Mouse (Mus musculus) common myeloid progenitor, adult 5-6 weeks (primary cell): ENCODE measurements around the gene Kcne1l. TPM values are rescaled to one million over a fixed set of nuclear protein-coding genes. Genes with fewer than 3 reads are reported as not detected.
A peak's percentile ranks its signal among the peaks of the same experiment; 100 is the strongest.

Experiments used
- ATAC-seq: replicated peaks from 2 replicates; pipeline ENCODE4 v1.8.0; 2016; ENCODE audit warnings: low read depth, mild to moderate bottlenecking, moderate TSS enrichment, inconsistent platforms; ENCODE audit not compliant: poor library complexity, severe bottlenecking
- total RNA-seq: library from RNA; stranded (forward); fragments of 200-1000, 187-1606 nt; gene quantifications from 2 replicates; pipeline ENCODE4 v1.2.3, GENCODE M21; 2017

The Kcne1l gene
- total RNA-seq = not detected in 2 replicates

DNA sequence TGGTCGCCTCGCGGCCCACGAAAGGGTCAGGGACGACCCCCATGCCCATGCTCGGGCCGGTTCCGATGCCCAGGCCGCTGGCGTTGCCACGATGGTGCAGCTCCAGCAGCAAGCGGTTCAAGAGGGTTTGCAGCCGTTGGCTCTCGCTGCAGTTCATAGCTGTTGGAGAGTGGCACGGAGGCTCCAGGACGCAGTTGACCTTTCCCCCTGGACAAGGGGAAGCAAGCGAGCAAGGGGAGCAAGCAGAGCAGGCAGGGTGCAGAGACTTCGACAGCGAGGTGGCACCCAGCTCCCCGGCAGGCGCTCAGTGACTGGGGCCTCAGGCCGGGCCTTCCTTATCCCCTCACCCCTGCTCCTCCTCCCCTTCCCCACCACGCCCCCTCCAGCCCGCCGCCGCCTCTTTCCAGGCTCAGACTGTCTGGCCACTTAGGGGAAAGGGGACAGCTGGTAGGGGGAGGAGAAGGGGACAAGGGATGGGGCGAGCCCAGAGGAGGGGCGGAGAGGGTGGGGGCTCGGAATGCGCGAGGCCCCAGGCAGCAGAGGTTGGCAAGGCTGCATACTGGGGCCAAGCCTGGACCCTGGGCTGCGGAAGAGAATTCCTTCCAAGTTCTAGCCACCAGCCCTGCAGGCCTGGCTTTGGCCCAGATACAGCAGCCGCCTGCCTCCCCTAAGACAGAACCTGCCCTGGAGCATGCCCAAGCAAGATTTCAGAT is at the start of gene Kcne1l:
TSS of gene Kcne1l (minus strand) at position 426 of the 713 bp plus-strand sequence.
- no peak for ATAC-seq

DNA sequence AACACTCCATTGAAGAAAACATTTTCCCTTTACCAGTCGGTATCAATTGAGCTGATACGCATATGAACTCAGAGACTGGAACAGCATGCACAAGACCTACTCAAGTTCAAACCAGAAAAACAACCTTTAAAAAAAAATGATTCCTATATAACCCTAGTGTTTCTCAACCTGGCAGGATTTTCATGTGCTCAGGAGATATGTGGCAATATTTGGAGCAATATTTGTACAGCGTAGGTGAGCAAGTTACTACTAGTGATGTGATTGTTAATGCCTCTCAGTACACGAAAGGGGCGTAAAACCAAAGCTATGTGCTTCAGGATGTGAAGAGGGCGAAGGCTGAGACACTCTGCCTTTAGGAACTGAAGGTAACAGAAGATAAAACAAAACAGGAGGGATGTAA is 30.1 kb upstream of the Kcne1l start:
- ATAC-seq = no peak

DNA sequence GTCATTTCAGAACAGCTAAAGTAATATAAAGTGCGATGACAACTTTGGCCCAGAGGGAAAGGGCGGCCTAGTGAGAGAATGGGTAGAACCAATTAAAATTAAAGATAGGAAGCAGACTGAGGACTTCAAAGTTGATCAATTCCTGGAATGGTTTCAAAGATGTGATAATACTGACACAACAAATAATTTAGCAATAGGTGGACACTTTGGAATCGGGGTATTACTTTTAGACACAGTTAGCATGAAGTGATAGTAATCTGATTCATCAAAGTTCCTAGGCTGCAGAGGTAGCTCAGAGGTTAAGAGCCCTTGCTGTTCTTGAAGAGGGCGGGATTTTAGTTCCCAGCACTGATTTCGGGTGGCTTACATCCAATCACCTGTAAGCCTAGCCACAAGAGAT is 29.4 kb upstream of the Kcne1l start:
- no peak for ATAC-seq

DNA sequence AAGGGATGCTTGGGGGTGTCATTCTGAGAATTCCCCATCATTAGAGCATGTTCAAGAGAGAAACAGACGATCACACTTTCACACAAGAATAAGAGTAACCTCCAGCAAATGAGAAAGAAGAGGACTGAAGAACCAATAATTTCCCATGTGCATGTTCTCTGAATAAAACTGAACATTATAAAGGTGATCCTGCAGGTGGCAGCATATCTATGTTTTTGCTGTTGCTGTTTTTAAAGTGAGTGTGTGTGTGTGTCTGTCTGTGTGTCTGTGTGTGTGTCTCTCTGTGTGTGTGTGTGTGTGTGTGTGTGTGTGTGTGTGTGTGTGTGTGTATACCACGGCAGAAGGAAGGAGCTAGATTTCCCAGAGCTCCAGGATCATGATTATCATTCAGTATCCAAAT is 19.7 kb upstream of the Kcne1l start:
- ATAC-seq = no peak

DNA sequence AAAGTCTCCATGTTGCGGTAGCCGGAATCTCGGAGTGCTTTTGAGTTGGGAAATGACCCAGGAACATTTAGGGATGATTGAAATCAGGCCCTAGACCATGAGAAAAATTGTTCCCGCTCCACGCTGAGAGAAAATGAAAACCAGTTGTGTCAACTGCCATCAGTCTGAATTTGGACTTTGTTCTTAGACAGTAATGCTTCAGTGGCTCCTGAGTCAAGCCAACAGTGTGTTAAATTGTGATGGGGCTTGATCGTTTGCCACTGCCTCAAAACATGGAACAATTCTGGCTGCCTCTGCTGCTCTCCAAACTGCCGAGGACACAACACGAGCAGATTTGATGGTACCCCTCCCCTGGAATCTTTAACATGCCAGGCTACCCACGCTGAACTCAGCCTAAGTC is 10.0 kb upstream of the Kcne1l start:
- ATAC-seq = no peak

DNA sequence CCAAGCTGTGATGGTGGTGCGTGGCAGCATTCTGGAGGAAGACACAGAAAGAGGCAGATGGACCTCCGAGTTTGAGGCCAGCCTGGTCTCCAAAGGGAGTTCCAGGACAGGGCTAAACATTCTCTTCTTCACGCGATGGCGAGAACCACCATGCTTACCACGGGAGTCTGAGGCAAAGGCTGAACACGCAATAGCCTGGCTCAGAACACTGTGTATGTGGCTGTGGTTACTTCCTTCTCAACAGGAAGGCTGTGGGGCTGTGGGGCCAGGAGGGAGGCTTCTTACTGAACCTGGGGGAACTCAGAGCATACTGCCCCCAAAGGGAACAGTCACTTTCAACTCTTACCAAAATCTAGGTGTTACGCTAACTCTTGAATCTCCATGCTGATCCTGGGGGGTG is 9.2 kb upstream of the Kcne1l start:
- ATAC-seq = peak; percentile 86

DNA sequence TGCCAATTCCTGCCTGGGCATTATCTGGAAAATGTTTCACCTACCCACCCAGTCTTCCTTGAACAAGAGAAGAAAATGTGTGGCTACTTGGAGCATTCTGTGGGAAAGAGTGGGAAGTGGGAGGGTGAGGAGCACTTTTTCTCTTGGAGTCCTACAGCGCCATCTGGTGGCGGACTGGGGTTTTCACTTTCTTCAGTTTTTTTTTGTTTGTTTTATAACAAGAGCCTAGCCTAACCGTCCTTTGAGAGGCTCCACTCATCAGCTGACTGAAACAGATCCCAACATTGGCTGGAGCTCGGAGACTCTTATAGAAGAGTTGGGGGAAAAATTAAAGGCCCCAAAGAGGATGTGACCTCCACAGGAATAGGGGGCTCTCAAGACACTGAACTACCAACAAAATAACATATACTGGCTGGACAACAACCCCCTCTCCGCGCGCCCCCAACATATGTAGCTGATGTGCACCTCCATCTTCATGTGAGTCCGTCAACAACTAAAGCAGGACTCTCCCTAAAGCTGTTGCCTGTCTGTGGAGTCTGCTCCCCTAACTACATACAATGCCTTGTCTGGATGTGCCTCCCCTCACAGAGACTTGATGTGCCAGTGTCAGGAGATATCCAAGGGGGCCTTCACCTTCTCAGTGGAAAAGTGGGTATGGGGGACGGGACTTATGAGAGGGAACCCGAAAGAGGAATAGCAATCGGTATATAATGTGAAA is 8.4 kb upstream of the Kcne1l start:
- peak; percentile 66 for ATAC-seq

DNA sequence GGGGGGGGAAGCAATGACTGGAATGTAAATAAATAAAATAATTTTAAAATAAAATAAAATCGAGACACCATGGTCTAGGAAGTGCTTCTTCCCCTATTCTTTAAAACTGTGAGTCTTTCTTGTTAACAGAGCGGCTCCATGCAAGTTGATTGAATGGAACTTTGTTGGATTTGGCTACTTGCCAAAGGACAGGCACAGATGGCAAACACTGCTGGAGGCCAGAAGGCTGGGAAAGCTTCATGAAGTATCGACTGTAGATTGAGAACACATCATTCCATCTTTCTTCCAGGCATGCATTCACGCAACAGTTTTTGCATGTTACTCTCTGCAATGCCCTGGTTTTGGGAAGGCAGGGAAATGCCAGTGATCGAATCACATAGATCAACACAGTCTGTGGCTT is 4.3 kb upstream of the Kcne1l start:
- ATAC-seq = no peak

DNA sequence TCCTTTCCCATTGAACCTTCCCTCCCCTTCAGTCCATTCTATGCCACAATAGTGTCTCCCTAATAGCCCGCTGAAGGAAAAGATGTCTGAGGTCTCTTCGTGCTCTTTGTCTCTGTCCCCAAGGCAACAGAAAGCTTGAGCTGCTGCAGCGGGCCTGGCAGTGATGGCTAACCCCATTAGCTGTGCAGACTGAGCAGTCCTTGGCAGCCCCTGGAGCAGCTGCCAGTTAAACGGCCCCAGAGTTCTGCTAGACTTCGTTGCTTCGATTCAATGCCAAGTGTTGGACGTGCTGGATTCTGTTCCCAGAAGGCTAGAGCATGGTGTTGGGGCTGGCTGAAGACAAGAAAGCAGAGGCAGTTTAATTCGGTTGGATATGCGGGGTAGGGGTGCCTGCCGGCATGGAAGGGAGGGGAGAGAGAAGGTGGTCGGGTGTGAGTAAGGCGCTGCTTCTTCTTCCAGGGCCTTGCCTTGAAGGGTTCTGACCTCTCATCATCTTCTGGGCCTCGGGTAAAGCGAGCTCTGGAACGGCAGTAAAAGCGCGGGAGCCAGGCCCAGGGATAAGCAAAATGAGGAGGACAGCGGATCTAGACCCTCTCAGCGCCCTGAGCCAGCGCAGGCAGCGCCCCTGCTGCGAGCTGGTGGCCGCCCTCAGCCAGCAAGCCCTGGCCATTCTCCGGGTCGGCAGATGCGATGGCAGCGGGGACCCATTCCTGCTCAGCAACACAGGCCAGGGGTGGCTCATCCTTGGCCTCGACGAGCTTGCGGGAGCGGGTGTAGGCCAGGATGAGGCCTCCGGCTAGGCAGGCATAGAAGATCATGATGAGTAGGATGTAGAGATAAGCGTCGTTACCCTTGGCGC is 855 bp downstream of the Kcne1l start:
- ATAC-seq = no peak

DNA sequence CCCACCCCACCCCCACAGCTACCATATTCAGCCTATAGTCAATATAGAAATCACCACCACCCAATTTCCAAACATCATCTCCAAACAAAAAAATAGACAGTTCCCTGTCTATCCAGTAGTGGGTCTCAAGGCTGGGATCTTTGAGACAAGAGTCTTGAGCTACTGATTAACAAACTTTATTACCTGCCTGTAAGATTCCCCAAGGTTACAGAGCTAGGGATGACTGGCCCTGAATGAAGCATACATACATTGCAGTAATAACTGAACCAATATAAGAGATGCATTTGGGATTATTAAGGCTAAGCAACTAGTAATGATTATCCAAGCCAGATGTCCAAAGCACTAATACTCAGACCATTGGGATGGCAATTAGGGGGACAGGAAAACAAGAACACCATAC is 1.5 kb downstream of the Kcne1l start:
- no peak for ATAC-seq

DNA sequence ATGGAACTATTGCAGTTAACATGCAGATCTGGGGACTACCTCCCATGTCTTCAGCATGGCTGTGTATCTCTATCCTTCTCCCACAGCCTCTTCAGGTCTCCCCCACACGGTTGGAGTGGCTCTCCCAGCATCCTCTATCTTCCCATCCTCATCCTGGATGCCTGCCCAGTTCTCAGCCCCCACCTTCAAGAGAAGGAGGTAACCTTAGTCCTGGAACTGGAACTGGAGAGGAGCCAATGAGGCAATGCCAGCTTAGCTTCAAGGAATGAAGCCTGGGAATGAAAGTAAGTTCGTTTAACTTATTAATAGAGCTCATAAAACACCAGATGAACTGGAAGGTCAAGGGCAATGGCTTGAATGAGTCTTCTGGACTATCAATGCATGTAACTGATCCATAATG is 2.6 kb downstream of the Kcne1l start:
- ATAC-seq = no peak

DNA sequence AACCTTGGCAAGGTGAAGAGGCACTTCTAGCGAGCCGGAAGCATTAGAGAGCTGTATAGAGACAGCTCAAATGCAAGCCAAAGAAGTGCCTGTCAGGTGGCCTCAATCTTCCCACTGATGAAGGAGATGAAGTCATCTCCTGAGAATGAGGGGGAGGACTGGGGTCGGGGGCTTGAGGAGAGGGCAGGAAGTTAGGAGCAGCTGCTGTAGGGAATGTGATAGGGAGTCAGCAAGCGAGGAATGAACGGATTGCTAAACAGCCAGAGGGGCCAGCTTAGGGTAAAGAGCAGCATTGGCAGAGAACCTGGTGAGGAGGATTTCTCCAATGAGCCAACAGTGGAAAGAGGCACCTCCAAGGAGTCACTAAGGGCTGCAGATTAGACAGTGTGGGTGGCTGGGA is 20.2 kb downstream of the Kcne1l start:
- no peak for ATAC-seq

DNA sequence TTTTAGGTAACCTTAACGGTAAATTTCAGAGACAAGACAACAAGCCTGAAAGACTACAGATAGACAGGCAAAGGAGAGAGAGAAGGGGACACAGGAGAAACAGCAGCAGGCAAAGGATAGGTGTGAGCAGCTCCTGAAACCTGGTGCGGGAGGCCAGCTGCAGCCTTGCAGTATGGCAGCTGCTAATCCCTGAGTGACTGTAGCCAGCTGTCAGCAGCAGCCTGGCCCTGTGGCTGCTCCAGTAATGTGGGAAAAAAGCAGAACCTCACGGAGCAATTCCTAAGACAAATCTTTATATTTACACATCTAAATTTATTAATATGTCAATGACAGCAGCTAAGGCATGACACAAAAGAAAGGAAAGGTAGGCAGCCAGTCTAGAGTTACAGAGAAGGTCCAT is 29.5 kb downstream of the Kcne1l start:
- no peak for ATAC-seq

DNA sequence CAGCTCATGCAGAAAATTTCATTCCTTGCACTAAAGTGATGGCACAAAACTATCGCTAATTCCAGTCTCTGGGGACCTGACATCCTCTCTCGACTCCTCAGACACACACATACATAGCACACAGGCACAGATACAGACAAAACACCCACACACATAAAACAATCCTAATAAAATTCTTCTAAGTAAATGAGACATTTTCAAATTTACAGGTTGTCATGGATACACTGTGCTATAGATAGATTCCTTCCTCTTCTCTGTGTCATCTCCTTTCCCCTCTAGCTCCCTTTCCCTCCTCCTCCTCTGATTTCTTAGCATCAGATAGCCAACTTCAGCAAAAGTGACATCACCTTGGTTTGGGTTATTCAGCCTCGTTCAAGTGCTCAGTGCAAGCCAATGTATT is 30.1 kb downstream of the Kcne1l start:
- ATAC-seq = no peak

Other genes starting within 250 kb of the Kcne1l start
- not detected in 2 replicates for gene Gucy2f, start 109.4 kb downstream of the Kcne1l start, total RNA-seq
- 18.3 and 21.1 TPM in 2 replicates for gene Nxt2, start 79.5 kb downstream of the Kcne1l start, total RNA-seq
- 39.2 and 40.4 TPM in 2 replicates for gene Acsl4, start 84.2 kb upstream of the Kcne1l start, total RNA-seq